Mouse (Mus musculus) ES-Bruce4 (cell line): ENCODE results near the gene Nek8. TPM values are rescaled to one million over a fixed set of nuclear protein-coding genes. Genes with fewer than 3 reads are reported as not detected.
A peak's percentile ranks its signal among the peaks of the same experiment; 100 is the strongest.

Source experiments
- H3K27ac ChIP-seq: 2 replicates; pipeline ENCODE4 v1.5.1; 2012; ENCODE audit warnings: low read length, inconsistent platforms; ENCODE audit not compliant: insufficient read depth
- H3K27me3 ChIP-seq: 2 replicates; pipeline ENCODE4 v1.6.1; 2012; ENCODE audit warnings: mild to moderate bottlenecking, low read length, inconsistent platforms; ENCODE audit not compliant: control insufficient read depth, poor library complexity, insufficient read depth, severe bottlenecking
- H3K36me3 ChIP-seq: 2 replicates; pipeline ENCODE4 v1.6.1; 2012; ENCODE audit warnings: inconsistent platforms, mild to moderate bottlenecking, low read length, moderate library complexity; ENCODE audit not compliant: control insufficient read depth, poor library complexity, insufficient read depth, severe bottlenecking
- H3K4me1 ChIP-seq: one replicate; pipeline ENCODE4 v1.8.1; 2011; ENCODE audit warnings: low read length; ENCODE audit not compliant: control insufficient read depth, insufficient read depth
- H3K4me3 ChIP-seq: 2 replicates; pipeline ENCODE4 v1.5.1; 2011; ENCODE audit warnings: low read depth, mild to moderate bottlenecking, low read length
- H3K9ac ChIP-seq: 2 replicates; pipeline ENCODE4 v1.6.1; 2012; ENCODE audit warnings: low read depth, mild to moderate bottlenecking, inconsistent platforms; ENCODE audit not compliant: poor library complexity, severe bottlenecking
- H3K9me3 ChIP-seq: replicated peaks from 2 replicates; pipeline ENCODE4 v1.6.1; 2012; ENCODE audit warnings: mild to moderate bottlenecking, low read length, inconsistent platforms; ENCODE audit not compliant: control insufficient read depth, poor library complexity, insufficient read depth, severe bottlenecking
- CTCF ChIP-seq: IDR thresholded peaks from one replicate; pipeline ENCODE4 v1.8.1; 2011; ENCODE audit warnings: low read depth, low read length
- EP300 ChIP-seq: IDR thresholded peaks from 2 replicates; pipeline ENCODE4 v1.6.1; 2011; ENCODE audit warnings: low read depth, low read length; ENCODE audit not compliant: insufficient read depth
- POLR2A ChIP-seq: IDR thresholded peaks from one replicate; pipeline ENCODE4 v1.8.1; 2011; ENCODE audit warnings: low read length; ENCODE audit not compliant: insufficient read depth
- polyA plus RNA-seq: library from polyadenylated mRNA; stranded (reverse); fragments of >200 nt; gene quantifications from 2 replicates; pipeline ENCODE4 v1.2.4, GENCODE M21; 2011; ENCODE audit warnings: low read depth; ENCODE audit not compliant: missing spikeins, insufficient read depth, insufficient read length

Nek8 gene
- polyA plus RNA-seq: 18.1 and 20.0 TPM in 2 replicates

DNA sequence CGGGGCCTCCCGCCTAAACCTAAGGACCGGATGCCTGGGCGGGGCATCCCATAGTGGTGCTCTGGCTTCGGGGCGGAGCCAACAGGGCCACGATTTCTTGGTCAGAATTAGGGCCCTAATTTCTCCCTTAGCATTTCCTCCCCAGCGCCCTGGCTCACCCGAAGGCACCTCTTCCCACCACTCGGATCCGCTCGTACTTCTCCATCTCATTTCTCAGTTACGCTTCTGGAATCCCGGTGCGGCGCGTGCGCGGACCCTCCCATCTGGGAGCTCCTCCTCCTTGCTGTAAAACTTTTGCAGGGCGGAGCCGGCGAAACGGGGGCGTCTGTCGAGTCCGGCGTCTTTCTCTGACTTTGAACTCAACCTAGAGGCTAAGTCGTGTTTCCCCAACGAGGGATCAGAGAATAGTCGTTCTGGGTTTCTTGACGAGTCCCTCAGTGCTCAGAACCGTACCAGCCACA lies at the start of gene Nek8, which contains the start of gene Tlcd1:
TSS of gene Nek8 (minus strand) at position 274 of the 461 bp plus-strand sequence.
TSS of gene Tlcd1 (plus strand) at position 310 of the 461 bp plus-strand sequence.
- Histone ChIP-seq H3K4me1 (no peaks in the 10 kb centered on the region), H3K9me3 (no peaks in the 10 kb centered on the region), H3K4me3 (peak within 1 kb of the TSS; percentile 97), H3K27me3 (no peaks in the 10 kb centered on the region), H3K36me3 (peaks cover 22% of the 10 kb centered on the region), H3K27ac (peak within 1 kb of the TSS; percentile 90), H3K9ac (peak within 1 kb of the TSS; percentile 89)
- peak; percentile 27 for TF ChIP-seq POLR2A
- no peak for TF ChIP-seq EP300
- TF ChIP-seq CTCF: no peak

DNA sequence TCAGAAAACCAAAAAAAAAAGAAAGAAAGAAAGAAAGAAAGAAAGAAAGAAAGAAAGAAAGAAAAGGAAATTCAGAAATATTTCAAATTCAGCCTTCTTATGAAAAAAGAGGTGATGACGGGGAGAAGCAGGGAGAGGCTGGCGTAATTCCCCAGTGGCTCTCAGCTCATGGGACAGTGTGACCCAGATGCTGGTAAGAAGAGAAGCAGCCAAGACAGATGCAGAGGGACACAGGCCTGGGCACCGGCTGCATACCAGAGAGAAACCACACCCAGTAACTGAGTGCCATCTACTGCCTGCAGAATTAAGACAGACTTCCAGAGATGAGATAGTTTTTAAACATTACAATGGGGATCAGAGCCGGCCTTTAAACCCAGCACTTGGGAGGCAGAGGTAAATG lies 47.1 kb upstream of the Nek8 start:
- Histone ChIP-seq H3K36me3 (peaks cover 92% of the 10 kb centered on the region), H3K9ac (no peak overlapping the region), H3K27ac (no peak overlapping the region), H3K9me3 (no peaks in the 10 kb centered on the region), H3K4me1 (no peaks in the 10 kb centered on the region), H3K4me3 (no peak overlapping the region), H3K27me3 (no peaks in the 10 kb centered on the region)
- TF ChIP-seq CTCF: no peak

DNA sequence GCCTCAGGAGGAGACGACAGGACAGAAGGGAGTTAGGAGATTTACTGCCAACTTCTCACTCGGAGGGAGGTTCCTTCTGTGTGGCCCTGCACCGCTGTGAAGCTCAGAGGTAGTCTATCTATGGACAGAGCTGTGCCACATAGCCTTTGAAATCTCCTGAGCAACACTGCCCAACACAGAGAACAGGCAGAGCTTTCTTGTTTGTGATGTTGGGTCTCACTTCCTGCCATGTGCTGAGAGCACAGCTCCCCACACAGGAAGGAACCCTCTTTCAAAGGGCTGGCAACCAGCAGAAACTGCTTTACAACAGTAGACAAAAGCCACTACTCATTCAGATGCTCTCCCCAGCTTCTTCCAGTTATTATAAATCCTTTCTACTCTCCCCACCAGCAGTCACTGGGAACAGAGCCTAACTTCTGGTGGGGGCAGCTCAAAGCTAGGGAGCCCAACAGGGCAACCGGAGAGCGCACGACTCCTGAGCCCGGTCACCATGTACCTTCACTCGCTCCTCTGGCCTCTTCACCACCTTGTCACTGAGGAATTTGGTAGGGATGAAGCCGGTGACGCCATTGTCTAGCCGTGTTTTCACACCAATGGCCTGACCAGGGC lies 39.3 kb upstream of the Nek8 start:
- Histone ChIP-seq H3K27ac (no peak overlapping the region), H3K27me3 (no peaks in the 10 kb centered on the region), H3K4me1 (no peaks in the 10 kb centered on the region), H3K9ac (no peak overlapping the region), H3K4me3 (no peak overlapping the region), H3K9me3 (no peaks in the 10 kb centered on the region), H3K36me3 (peaks cover 83% of the 10 kb centered on the region)
- TF ChIP-seq POLR2A: no peak

DNA sequence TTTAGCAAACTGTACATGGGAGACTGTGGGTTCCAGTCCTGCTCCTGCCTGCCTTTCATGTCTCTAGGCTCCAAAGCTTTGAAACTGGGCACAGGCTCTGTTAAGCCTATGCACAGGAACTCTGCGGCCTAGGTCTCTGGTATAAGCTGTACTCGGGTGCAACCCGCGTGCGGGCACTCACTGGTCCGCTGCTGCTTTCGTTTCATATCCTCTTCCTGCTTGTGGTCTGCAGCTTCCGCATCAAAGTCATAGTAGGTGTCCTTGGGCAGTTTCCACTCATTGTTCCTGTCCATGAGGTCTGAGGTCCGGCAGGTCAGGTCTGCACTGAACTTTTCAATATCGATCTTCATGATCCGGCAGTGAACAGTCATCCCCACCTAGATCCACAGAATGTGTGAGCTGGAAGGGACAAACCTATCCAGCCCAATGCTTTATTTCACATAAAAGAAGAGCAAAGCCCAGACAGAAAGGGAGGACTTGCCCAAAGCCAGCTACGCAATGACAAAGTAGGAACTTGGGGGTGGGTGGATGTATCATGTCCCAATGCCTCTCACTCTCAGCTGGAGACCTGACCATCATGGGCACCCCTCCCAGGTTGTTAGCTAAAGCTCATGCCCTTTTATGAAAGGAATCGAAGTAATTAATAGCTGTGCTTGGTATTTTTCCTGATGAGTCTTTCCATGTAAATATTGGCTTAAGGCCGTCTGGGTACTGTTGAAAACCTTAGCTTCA lies 36.8 kb upstream of the Nek8 start:
- Histone ChIP-seq H3K36me3 (peaks cover 83% of the 10 kb centered on the region), H3K27ac (no peak overlapping the region), H3K9me3 (no peaks in the 10 kb centered on the region), H3K9ac (no peak overlapping the region), H3K4me1 (no peaks in the 10 kb centered on the region), H3K4me3 (no peak overlapping the region), H3K27me3 (no peaks in the 10 kb centered on the region)
- TF ChIP-seq POLR2A (no peak), CTCF (no peak), EP300 (no peak)

DNA sequence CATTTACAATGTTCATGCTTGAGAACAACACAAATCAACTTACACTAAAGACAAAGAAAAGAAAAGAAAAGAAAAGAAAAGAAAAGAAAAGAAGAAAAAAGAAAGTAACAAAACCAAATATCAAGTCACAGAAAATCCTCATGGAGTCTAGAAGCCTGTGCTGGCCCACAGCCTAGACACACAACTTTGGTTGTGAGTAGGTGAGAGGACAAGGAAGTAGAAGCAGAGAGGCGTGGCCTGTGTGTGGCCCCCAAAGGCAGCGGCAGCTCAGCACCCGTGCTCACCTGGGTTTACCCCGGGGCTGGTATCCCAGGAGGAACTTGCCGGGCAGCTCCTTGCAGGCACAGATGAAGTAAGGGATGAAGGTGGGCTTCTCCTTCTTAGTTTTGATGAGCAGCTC lies 35.0 kb upstream of the Nek8 start:
- Histone ChIP-seq H3K36me3 (peaks cover 84% of the 10 kb centered on the region), H3K4me1 (no peaks in the 10 kb centered on the region), H3K9ac (no peak overlapping the region), H3K9me3 (no peaks in the 10 kb centered on the region), H3K27ac (no peak overlapping the region), H3K27me3 (no peaks in the 10 kb centered on the region), H3K4me3 (no peak overlapping the region)
- TF ChIP-seq CTCF (no peak), EP300 (no peak)

DNA sequence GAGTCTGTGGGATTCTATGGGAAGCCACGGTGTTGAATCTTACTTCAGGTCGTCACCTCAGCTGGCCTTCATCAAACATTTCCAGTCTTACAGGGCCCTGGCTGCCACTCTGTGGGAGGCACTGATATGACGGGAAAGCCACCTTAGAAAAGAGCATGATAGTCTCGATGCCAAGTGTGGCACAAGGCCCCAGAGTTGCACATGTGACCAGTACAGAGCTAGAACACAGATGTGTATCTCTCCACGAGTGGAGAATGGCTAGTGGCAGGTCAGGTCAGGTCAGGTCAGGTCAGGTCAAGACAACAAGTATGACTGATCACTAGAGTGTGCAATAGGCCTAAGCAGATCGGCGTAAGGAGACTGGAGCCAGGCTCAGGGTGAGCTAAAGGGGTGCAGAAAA lies 34.1 kb upstream of the Nek8 start:
- Histone ChIP-seq H3K27me3 (no peaks in the 10 kb centered on the region), H3K4me1 (no peaks in the 10 kb centered on the region), H3K4me3 (no peak overlapping the region), H3K9ac (no peak overlapping the region), H3K36me3 (peaks cover 80% of the 10 kb centered on the region), H3K27ac (no peak overlapping the region), H3K9me3 (no peaks in the 10 kb centered on the region)
- no peak for TF ChIP-seq CTCF
- no peak for TF ChIP-seq EP300
- no peak for TF ChIP-seq POLR2A
